Mouse (Mus musculus): ENCODE results near the gene Gimap4. TPM values are rescaled to one million over a fixed set of nuclear protein-coding genes. Genes with fewer than 3 reads are reported as not detected.
A peak's percentile ranks its signal among the peaks of the same experiment; 100 is the strongest.

Gene Gimap4
- polyA plus RNA-seq, 1 experiment from 2014 or later, result 20.1 TPM

DNA sequence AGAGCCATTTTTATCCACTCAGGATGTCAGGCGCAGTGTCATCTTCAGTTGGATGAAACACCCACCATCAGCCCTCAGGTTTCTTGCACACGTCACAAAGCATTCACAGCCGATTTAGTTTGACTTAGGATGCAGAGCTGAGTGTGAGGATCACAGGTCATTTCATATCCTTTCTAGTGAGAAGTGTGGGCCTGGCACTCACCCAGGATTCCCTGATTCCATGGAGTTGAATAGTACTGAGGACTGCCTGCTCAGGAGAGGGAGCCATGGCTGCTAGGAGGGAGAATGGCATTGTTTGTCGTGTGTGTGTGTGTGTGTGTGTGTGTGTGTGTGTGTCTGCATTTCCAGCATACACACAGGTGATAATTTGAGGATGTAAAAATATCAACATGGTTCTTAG lies 36.0 kb downstream of the Gimap4 start:
- ATAC-seq (ENCODE audit: insufficient read depth, low FRiP score, low read depth), result no peak
- Histone ChIP-seq H3K4me3 (replicated peaks) (no peak overlapping the region), H3K36me3 (no peaks in the 10 kb centered on the region), H3K9ac (no peak overlapping the region), H3K27me3 (replicated peaks) (no peaks in the 10 kb centered on the region), H3K4me1 (no peaks in the 10 kb centered on the region), H3K4me2 (no peak overlapping the region), H3K9me3 (no peaks in the 10 kb centered on the region), H3K27ac (no peak overlapping the region)
- WGBS, result 82% methylated on average over 4 of the region's 4 CpGs

DNA sequence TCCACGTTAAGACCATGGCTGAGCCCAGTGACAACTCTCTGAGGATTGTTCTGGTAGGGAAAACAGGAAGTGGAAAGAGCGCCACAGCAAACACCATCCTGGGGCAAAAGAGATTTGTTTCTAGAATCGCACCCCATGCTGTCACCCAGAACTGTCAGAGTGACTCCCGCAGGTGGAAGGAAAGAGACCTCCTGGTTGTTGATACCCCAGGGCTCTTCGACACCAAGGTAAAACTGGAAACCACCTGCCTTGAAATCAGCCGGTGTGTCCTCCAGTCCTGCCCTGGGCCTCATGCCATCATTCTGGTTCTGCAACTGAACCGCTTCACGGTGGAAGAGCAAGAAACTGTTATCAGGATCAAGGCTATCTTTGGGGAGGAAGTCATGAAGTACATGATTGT lies 39.1 kb downstream of the Gimap4 start:
- Histone ChIP-seq H3K27ac (no peak overlapping the region), H3K9ac (no peak overlapping the region), H3K27me3 (replicated peaks) (no peaks in the 10 kb centered on the region), H3K4me1 (no peaks in the 10 kb centered on the region; the same call in 1 of the 2 replicates), H3K9me3 (no peaks in the 10 kb centered on the region), H3K36me3 (no peaks in the 10 kb centered on the region), H3K4me2 (no peak overlapping the region), H3K4me3 (replicated peaks) (no peak overlapping the region)
- no peak for ATAC-seq (ENCODE audit: insufficient read depth, low FRiP score, low read depth)
- 79% methylated on average over 8 of the region's 8 CpGs for WGBS

DNA sequence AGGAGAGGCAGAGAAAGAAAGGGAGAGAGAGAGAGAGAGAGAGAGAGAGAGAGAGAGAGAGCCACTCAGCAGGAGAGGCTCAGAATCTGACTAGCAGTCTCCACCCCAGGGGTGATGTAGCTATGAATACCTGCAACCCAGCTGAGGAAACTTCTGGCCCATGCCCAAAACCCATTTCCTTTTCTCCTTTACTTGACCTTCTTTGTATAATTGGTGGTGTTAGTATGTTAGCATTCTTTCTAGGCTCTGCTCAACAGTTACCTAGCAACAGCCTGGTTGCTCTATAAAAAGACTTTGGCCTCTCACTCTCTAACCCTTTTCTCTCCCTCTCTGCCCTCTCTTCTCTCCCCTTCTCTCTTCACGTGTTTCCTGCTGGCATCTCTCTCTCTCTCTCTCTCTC lies 41.1 kb downstream of the Gimap4 start:
- no peak overlapping the region for H3K9ac ChIP-seq
- no peaks in the 10 kb centered on the region for H3K36me3 ChIP-seq
- no peak overlapping the region for H3K27ac ChIP-seq
- no peaks in the 10 kb centered on the region for H3K27me3 ChIP-seq (replicated peaks)
- WGBS, result 0% methylated on average over 1 of the region's 1 CpGs
- H3K9me3 ChIP-seq, result no peaks in the 10 kb centered on the region
- peak; percentile 66; the same call in 1 of the 2 replicates for ATAC-seq (ENCODE audit: insufficient read depth, low FRiP score, low read depth)
- H3K4me3 ChIP-seq (replicated peaks), result no peak overlapping the region
- H3K4me2 ChIP-seq, result no peak overlapping the region
- H3K4me1 ChIP-seq, result no peaks in the 10 kb centered on the region; the same call in 1 of the 2 replicates

DNA sequence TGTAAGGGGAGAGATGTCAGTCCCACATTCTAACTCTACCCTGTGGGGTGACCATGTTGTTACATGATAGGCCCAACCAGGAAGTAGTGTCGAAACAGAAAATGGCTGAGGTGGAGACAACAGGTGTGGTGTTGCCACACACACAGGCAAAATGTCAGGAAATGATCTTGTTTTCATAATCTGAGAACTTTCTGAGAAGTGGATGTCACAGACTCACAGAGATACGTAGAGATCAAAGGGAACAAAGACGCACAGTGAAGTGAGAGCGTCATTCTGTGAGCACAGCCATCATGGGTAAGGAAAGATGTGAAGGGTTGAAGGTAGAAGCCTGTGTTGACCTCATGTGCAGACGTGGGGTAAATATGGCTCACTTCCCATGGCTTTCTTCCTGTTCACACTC lies 43.4 kb downstream of the Gimap4 start:
- WGBS, result 93% methylated on average over 5 of the region's 5 CpGs
- Histone ChIP-seq H3K9me3 (no peaks in the 10 kb centered on the region), H3K4me1 (no peaks in the 10 kb centered on the region; the same call in 1 of the 2 replicates), H3K36me3 (no peaks in the 10 kb centered on the region), H3K4me3 (replicated peaks) (no peak overlapping the region), H3K9ac (no peak overlapping the region), H3K27me3 (replicated peaks) (no peaks in the 10 kb centered on the region), H3K27ac (no peak overlapping the region), H3K4me2 (no peak overlapping the region)
- no peak for ATAC-seq (ENCODE audit: insufficient read depth, low FRiP score, low read depth)

DNA sequence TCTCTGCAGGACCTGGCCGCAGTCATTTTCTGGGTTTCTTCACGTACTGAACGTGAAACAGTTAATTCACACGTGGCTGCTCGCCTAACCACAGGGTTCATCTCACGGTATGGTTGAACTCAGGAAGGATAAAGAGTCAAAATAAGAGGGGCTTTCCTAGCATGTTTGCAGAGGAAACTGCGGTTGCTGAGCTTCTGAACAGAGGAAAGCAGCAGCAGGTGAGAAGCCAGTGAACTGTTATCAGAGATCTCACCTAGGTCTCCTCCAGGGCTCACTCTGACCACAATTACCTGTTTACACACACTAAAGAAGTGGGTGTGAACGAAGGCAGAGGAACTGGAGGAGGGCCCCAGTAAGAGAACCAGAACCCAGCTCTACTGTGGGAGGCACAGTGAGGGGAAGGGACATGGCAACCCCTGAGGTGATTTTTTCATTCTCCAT lies 48.5 kb downstream of the Gimap4 start:
- Histone ChIP-seq H3K27ac (no peak overlapping the region), H3K4me2 (no peak overlapping the region), H3K36me3 (no peaks in the 10 kb centered on the region), H3K4me1 (no peaks in the 10 kb centered on the region), H3K4me3 (replicated peaks) (no peak overlapping the region), H3K27me3 (replicated peaks) (no peaks in the 10 kb centered on the region), H3K9ac (no peak overlapping the region), H3K9me3 (no peaks in the 10 kb centered on the region)
- ATAC-seq (ENCODE audit: insufficient read depth, low FRiP score, low read depth), result no peak
- 34% methylated on average over 8 of the region's 8 CpGs for WGBS

DNA sequence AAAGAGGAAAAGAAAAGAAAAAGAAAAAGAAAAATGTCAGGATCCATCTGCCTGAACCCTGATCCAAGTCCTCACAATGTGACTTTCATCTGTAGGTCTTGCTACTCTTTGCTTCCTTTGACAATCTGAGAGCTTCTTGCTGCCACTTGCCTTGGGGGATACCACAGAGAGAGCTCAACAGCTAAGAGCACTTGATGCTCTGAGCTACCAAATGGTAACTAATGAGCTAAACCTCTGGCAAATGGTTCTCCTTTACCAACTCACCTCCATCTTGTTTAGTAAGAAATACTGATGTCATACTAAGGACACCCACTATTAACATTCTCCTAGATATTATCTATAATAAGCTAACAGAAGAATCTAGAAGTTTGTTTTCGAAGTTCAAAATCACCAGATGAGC lies 49.3 kb downstream of the Gimap4 start:
- no peak for ATAC-seq (ENCODE audit: insufficient read depth, low FRiP score, low read depth)
- Histone ChIP-seq H3K4me1 (no peaks in the 10 kb centered on the region), H3K36me3 (no peaks in the 10 kb centered on the region), H3K9ac (no peak overlapping the region), H3K9me3 (no peaks in the 10 kb centered on the region), H3K27ac (no peak overlapping the region), H3K4me3 (replicated peaks) (no peak overlapping the region), H3K27me3 (replicated peaks) (no peaks in the 10 kb centered on the region), H3K4me2 (no peak overlapping the region)
- WGBS, result 92% methylated on average over 1 of the region's 1 CpGs

DNA sequence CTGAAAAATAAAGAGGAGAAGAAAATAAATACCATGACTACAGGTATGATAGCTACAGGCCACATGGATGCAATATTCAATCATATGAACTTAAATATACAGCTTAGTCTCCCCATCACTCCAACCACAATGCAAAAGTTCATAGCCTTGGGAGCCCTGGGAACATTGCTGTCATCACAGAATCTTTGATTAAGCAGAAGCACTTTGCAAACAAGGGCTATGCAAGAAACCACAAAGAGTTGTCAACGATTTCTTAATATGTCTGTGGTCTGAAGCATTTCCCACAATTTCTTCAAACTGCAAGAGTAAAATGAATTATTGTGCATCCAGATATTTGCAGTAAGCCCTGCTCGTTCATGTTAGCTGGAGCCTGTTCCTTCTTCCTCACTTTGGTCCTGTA lies 52.7 kb downstream of the Gimap4 start:
- H3K27ac ChIP-seq, result no peak overlapping the region
- no peaks in the 10 kb centered on the region for H3K36me3 ChIP-seq
- no peak overlapping the region for H3K4me2 ChIP-seq
- H3K4me1 ChIP-seq, result peaks cover 4% of the 10 kb centered on the region; the same call in 1 of the 2 replicates
- H3K27me3 ChIP-seq (replicated peaks), result no peaks in the 10 kb centered on the region
- no peaks in the 10 kb centered on the region for H3K9me3 ChIP-seq
- WGBS, result 68% methylated on average over 2 of the region's 2 CpGs
- no peak overlapping the region for H3K4me3 ChIP-seq (replicated peaks)
- ATAC-seq (ENCODE audit: insufficient read depth, low FRiP score, low read depth), result no peak
- H3K9ac ChIP-seq, result no peak overlapping the region

DNA sequence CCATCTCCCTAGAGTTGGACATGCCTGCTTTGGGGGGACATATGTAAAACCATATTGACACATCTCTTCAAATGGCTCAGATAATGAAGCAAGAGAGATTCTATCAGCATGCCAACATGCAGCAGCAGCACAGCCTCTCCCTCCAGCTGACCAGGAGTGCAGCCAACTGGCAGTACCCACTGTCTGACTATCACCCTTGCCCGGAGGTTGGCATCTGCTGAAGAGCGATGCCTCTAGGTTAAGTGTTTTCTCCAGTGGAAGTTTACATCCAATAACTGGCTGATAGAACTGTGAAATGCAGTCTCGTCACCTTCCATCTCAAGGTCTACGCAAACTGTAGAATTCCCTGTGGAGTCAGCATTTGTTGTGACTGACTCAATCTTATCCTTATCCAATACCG lies 53.3 kb downstream of the Gimap4 start:
- H3K4me1 ChIP-seq, result peaks cover 8% of the 10 kb centered on the region; the same call in 1 of the 2 replicates
- H3K4me2 ChIP-seq, result no peak overlapping the region
- no peak overlapping the region for H3K9ac ChIP-seq
- H3K4me3 ChIP-seq (replicated peaks), result no peak overlapping the region
- WGBS, result 91% methylated on average over 5 of the region's 5 CpGs
- no peak overlapping the region for H3K27ac ChIP-seq
- no peak for ATAC-seq (ENCODE audit: insufficient read depth, low FRiP score, low read depth)
- no peaks in the 10 kb centered on the region for H3K36me3 ChIP-seq
- no peaks in the 10 kb centered on the region for H3K9me3 ChIP-seq
- no peaks in the 10 kb centered on the region; the same call in 1 of the 2 replicates for H3K27me3 ChIP-seq (replicated peaks)

DNA sequence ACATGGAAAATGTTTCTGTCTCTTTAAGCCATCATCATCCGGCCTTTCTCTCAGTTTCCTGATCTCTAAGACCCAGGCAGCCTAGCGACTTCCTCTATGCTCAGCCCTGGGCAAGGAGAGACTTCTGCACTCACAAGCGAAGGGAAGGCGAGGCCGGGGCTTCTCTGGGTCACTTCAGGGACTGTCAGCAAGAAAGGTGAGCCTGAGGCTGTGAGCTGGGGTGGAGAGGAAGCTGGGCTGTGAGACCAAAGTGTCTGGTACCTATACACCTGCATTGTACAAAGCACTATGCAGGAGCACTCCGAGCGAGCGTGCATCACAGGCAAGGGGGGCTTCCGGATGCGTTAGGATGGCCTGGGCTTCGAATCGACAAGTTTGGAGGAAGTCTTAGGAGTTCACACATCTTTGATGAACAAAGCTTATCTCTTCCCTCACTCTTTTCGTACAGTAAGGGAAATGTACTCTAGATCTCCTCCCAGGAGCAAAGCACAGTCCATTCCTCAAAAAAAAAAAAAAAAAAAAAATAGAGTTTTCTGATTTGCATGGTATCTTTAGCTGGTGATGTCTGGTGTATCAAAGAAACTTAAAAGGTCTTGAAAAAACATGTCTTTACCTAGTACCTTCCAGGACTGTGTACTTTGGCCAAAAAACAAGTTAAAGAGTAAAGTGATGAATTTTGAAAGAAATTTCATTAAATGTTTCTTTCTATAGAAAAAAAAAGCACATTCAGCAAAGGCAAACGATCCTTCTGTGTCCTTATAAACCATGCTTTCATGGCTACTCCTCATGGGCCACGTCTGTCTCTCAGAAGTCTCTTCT lies 54.8 kb downstream of the Gimap4 start, which contains the start of gene Gimap1:
Gimap1 (plus strand) TSS at position 94 of the 819 bp plus-strand sequence.
- no peak for ATAC-seq (ENCODE audit: insufficient read depth, low FRiP score, low read depth)
- Histone ChIP-seq H3K4me2 (0 out of 2 replicates have a peak within 1 kb of the TSS, but pooled peaks have one; percentile 9), H3K4me3 (replicated peaks) (peak within 1 kb of the TSS; percentile 19), H3K27ac (no peak within 1 kb of the TSS), H3K4me1 (peaks cover 9% of the 10 kb centered on the region; the same call in 1 of the 2 replicates), H3K27me3 (replicated peaks) (no peaks in the 10 kb centered on the region; the same call in 1 of the 2 replicates), H3K9ac (no peak within 1 kb of the TSS), H3K9me3 (no peaks in the 10 kb centered on the region), H3K36me3 (no peaks in the 10 kb centered on the region)
- WGBS, result 60% methylated on average over 15 of the region's 15 CpGs

DNA sequence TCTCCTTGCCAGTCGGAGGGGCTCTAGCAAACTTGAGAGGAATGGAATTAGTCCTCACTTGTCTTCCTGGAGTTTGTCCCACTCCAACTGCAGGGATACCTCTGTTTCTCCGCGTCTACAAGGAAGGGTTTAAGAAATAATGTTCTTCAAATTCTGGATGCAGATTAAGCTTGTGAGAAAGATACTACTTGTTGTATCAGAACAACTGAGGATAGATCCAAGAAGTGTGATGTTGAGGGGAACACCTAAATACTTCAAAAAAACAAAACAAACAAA lies 55.4 kb downstream of the Gimap4 start:
- H3K27me3 ChIP-seq (replicated peaks), result no peaks in the 10 kb centered on the region; the same call in 1 of the 2 replicates
- H3K36me3 ChIP-seq, result no peaks in the 10 kb centered on the region
- H3K4me3 ChIP-seq (replicated peaks), result no peak overlapping the region
- H3K4me2 ChIP-seq, result no peak overlapping the region
- peaks cover 9% of the 10 kb centered on the region; the same call in 1 of the 2 replicates for H3K4me1 ChIP-seq
- 77% methylated on average over 3 of the region's 3 CpGs for WGBS
- H3K9ac ChIP-seq, result no peak overlapping the region
- ATAC-seq (ENCODE audit: insufficient read depth, low FRiP score, low read depth), result no peak
- no peak overlapping the region for H3K27ac ChIP-seq
- H3K9me3 ChIP-seq, result no peaks in the 10 kb centered on the region

DNA sequence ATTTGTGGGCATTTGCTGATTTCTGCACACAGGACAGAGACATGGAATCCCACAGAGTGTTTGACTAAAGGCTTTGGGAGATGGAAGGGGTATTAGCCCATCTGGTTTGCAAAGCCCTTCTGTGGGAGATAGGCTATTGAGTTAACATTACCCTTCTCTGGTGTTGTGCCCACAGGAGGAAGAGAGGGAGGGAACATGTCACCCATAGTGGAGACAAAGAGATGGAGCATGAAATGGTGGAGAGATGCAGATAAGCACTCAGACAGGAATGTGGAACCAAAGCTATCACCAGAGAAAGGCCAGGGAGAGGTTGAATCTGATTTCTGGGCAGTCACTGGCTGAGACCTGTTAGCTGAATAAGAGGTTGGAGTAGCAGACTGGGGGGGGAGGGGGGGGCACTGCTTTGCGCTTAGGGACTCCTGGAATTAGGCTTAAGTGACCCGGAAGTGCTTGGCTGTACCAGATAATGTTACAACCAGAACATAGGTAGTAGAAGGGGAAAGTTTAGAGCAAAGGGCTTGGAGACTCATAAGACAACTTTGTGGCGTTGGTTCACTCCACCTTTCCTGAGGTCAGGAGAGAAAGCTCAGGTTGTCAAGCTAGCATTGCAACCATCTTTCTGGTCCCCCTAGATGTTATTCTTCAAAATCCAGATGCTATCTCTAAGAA lies 56.3 kb downstream of the Gimap4 start:
- H3K9me3 ChIP-seq, result no peaks in the 10 kb centered on the region
- WGBS, result 70% methylated on average over 3 of the region's 3 CpGs
- peak overlapping the region; percentile 87 for H3K4me2 ChIP-seq
- no peaks in the 10 kb centered on the region for H3K36me3 ChIP-seq
- H3K27ac ChIP-seq, result peak overlapping the region; percentile 44
- ATAC-seq (ENCODE audit: insufficient read depth, low FRiP score, low read depth), result no peak
- H3K9ac ChIP-seq, result no peak overlapping the region
- peaks cover 9% of the 10 kb centered on the region; the same call in 1 of the 2 replicates for H3K4me1 ChIP-seq
- H3K27me3 ChIP-seq (replicated peaks), result no peaks in the 10 kb centered on the region; the same call in 1 of the 2 replicates
- H3K4me3 ChIP-seq (replicated peaks), result no peak overlapping the region

DNA sequence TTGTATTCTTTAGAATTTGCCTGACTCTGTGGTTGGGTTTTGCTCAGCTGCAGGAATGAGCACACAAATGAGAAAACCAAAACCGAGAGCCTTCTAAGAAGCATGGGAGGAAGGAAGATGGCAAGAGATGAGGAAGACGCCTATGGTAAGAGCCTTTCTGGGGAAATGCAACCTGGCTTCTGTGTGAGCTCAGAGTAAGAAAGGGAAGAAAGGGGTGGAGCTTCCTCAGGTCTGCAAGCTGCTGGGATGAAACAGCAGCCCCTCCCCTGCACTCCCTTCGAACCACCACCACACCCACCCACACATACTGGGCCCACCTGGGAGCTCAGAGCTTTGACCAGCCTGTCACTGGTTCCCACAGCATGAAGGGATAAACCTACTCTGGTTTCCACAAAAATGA lies 56.9 kb downstream of the Gimap4 start:
- H3K4me1 ChIP-seq, result peaks cover 12% of the 10 kb centered on the region; the same call in 1 of the 2 replicates
- no peaks in the 10 kb centered on the region for H3K36me3 ChIP-seq
- H3K9ac ChIP-seq, result no peak overlapping the region
- H3K4me3 ChIP-seq (replicated peaks), result no peak overlapping the region
- 25% methylated on average over 3 of the region's 3 CpGs for WGBS
- no peaks in the 10 kb centered on the region; the same call in 1 of the 2 replicates for H3K27me3 ChIP-seq (replicated peaks)
- ATAC-seq (ENCODE audit: insufficient read depth, low FRiP score, low read depth), result peak; percentile 54; the same call in 1 of the 2 replicates
- H3K4me2 ChIP-seq, result peak overlapping the region; percentile 87; the same call in 1 of the 2 replicates
- H3K9me3 ChIP-seq, result no peaks in the 10 kb centered on the region
- H3K27ac ChIP-seq, result peak overlapping the region; percentile 42; the same call in 1 of the 2 replicates
